Mouse (Mus musculus) G1E-ER4 (cell line): ENCODE results near the gene Rasd1. TPM values are rescaled to one million over a fixed set of nuclear protein-coding genes. Genes with fewer than 3 reads are reported as not detected.

ENCODE experiments used
- GATA1 ChIP-seq: IDR thresholded peaks from one replicate; pipeline ENCODE4 v1.8.0; 2012; ENCODE audit warnings: low read length, inconsistent platforms
- polyA plus RNA-seq: library from polyadenylated mRNA; stranded (reverse); fragments of >175 nt; gene quantifications from 2 replicates; pipeline ENCODE4 v1.2.3, GENCODE M21; 2012

Gene Rasd1
- polyA plus RNA-seq, 1 experiment = 0.04 TPM

DNA sequence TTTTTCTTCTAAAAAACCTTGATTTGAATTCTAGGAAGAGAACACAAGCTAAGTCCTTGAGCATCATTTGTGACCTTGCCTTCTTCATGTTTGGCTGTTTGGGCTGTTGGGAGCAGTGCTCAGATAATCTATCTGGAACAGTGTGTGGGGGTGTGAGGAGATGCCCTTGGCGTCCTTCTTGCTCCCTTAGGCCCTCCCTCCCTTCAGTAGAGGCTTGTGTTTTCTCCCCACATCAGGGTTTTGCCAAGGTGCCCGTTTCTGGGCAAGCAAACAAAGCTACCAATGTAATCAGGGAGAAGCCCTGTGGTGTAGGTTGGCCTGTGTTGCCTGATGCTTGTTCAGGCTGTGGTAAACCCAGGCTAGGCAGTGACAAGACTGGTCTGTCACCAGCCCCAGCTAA lies 27.1 kb downstream of the Rasd1 start:
- TF ChIP-seq GATA1 = no peak

GRCm38 (mm10) chr11:59937023-59937422 lies 27.7 kb downstream of the Rasd1 start:
- TF ChIP-seq GATA1 = no peak

DNA sequence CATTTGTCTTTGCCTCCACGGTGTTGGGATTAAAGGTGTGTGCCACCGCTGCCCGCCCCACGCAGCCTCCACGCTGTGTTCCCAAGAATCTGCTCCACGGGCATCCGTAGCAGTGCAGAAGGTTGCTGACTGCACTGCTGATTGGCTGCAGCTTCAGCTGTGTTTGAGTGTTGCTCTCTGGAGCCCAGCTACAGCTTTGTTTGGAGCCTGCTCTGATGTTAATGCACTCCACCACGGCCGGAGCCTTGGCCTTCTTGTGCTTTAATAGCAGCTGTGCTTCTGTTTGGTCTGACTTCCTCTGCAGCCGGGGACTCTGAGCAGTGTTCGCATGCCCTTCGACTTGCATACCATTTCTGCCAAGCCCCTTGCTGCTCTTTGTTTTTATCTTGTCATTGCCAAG lies 30.8 kb downstream of the Rasd1 start:
- no peak for TF ChIP-seq GATA1

DNA sequence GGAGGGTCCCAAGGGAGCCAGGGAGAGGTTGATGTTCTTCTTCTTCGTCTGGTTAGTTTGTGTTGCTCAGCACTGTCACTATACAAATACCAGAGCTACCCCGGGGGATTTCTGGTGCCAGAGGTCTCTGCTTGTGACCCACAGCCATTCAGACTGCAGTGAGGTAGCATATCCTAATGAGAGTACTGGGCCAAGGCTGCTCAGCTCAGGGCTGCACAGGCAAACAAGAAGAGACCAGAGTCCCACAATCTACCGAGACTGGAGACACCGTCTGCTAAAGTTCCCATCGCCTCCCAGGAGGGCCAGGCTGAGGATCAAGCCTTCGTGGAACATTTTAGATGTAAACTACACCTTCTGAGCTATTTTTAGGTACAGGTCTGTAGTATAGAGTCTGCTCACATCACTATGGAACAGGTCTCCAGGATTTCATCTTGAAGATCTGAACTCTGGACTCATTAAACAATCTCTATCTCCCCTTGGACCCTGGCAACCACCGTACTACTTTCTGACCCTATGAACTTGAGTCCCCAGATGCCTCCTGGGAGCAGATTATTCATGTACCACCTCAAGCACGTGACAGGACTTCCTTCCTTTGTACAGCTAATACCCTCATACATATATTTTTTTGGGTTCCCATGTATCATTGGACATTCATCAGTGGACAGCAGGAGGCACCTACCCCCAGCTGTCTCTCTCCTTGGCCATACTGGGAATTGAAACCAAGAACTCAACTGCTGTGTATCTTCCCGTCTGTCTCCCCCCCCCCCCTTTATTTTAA lies 32.0 kb downstream of the Rasd1 start:
- no peak for TF ChIP-seq GATA1

DNA sequence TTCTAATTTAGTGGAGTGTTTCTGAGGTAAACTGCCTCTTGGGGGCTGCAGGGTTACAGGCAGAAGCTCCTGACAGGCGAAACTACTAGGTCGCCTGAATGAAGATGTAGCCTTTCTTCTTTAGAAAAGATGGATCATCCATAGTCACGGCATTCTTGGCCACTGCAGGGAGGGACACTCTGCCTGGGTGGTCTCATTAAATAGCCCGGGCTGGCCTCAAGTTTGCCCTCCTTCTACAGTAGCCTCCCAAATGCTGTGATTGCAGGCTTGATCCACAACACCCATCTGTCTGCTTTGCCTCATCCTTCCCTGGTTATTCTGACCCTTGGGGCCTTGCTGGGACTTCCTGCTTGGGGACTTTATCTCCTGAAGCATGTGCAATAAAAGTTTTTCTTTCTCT lies 34.7 kb downstream of the Rasd1 start:
- TF ChIP-seq GATA1 = no peak

DNA sequence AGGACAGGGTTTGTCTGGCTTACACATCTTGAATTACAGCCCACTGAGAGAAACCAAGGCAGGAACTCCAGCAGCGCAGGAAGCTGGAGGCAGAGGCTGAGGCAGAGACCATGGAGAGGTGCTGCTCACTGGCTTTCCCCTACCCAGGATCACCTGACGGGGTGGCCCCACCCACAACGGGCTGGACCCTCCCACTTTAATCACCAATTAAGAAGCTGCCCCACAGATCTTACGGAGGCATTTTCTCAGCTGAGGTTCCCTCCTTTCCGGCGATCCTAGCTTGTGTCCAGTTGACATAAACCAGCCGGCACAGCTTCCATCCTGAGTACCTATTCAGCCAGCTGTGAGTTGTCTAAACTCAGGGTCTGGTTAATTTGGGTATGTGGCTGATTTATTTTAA lies 43.5 kb downstream of the Rasd1 start:
- no peak for TF ChIP-seq GATA1

- no peak for TF ChIP-seq GATA1
These were observed 44.4 kb downstream of the Rasd1 start for GRCm38 (mm10) chr11:59920331-59920730.

DNA sequence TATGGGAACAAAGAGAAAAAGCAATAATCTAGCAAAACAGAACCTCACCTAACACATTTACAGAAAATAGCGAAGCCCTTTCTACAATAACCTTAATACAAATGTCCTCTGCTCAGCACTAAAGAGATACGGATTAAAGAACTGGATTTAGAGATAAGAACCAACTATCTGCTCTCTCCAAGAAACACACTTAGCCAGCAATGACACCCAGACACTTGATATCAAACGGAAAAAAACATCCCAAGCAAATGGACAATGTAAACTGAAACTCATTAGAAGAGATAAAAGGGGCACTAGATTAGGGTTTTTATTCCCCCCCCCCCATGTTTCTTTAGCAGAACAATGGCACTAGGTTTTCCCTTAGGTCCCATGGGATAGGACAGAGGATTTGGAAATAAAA lies 45.3 kb downstream of the Rasd1 start:
- peak; percentile 54 for TF ChIP-seq GATA1

DNA sequence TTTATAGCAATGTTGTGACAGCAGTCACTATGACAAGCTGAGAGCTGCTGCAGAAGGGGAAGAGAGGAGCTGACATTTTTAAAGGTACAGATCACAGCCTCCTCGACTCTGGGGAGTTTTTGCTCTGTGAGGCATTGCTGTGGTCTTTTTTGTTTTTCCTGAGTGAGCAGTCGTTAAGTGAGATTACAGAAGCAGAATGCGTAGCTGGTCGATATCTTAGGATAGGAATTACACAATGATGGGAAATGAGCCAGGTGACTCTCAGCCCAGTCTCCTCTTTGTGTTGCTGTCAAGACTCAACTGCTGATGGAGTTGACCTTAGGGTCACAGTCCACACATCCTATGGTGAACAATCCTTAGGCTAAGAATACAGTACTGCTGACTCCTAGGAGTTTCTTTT lies 46.7 kb downstream of the Rasd1 start:
- no peak for TF ChIP-seq GATA1

GRCm38 (mm10) chr11:59913702-59914101 lies 51.0 kb downstream of the Rasd1 start:
- no peak for TF ChIP-seq GATA1

Other genes starting within 250 kb of the Rasd1 start
- gene Pld6, start 177.3 kb downstream of the Rasd1 start, polyA plus RNA-seq = not detected in 2 replicates
- 27.8 and 32.6 TPM in 2 replicates for gene Flcn, start 154.9 kb downstream of the Rasd1 start, polyA plus RNA-seq
- 13.3 and 13.7 TPM in 2 replicates for gene Nt5m, start 125.5 kb downstream of the Rasd1 start, polyA plus RNA-seq
- 24.5 and 27.1 TPM in 2 replicates for gene Cops3, start 125.1 kb downstream of the Rasd1 start, polyA plus RNA-seq
- 74.8 and 98.3 TPM in 2 replicates for gene Med9, start 16.7 kb downstream of the Rasd1 start, polyA plus RNA-seq
- 1.3 and 10.0 TPM in 2 replicates for gene Pemt, start 81.5 kb upstream of the Rasd1 start, polyA plus RNA-seq
- gene Rai1, start 140.1 kb upstream of the Rasd1 start, polyA plus RNA-seq = 133 and 134 TPM in 2 replicates